19 mouse cellular contexts compared by ENCODE assay signal in the genomic region with DNA sequence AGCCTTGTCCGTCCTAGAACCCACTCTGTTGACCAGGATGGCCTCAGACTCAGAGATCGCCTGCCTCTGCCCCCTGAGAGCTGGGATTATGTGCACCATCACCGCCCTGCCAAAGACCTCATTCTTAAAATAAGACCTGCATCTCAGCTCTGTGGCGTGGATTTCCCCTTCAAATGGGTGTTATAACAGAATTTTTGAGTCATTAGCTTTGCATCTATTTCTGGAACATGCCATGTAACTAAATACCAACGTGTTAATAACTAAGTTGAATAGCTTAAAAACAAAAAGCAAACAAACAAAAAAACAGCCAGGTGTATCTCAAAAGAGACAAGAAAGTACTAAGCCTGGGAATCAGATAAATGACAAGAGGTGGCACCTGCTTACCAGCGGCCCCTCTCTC. TPM values are rescaled to one million over a fixed set of nuclear protein-coding genes. Genes with fewer than 3 reads are reported as not detected.
"Had no signal": no experiment of that assay in that cellular context is flagged by ENCODE, and none has a peak within 500 bp of the region (broad histone marks: within the 10 kb centered on the region; RNA-seq: fewer than 3 reads in every experiment).

No protein-coding gene starts in this region.

- DNase-seq: retina, postnatal 1 day; right cerebral cortex, adult 18-20 months; right cerebral cortex, postnatal 14 days; right cerebral cortex, postnatal 25 days; right cerebral cortex, postnatal 4 days; spleen, adult 18-20 months; thymus, adult 18-20 months; thymus, adult 2 months; thymus, postnatal 14 days; thymus, postnatal 25 days; thymus, postnatal 36 days; thymus, postnatal 4 days had no signal

- H3K4me2 ChIP-seq: neural tube, embryonic 13.5 days; neural tube, embryonic 15.5 days; stomach, embryonic 15.5 days had no signal

- H3K36me3 ChIP-seq: neural tube, embryonic 13.5 days; neural tube, embryonic 15.5 days; stomach, embryonic 15.5 days had no signal

- H3K27ac ChIP-seq: neural tube, embryonic 13.5 days; neural tube, embryonic 15.5 days; stomach, embryonic 15.5 days; stomach, postnatal 0 days had no signal

- H3K9me3 ChIP-seq: neural tube, embryonic 13.5 days; neural tube, embryonic 15.5 days; stomach, embryonic 15.5 days had no signal

- H3K9ac ChIP-seq: neural tube, embryonic 13.5 days; neural tube, embryonic 15.5 days; stomach, embryonic 15.5 days had no signal

- H3K27me3 ChIP-seq: neural tube, embryonic 13.5 days; stomach, embryonic 15.5 days had no signal

- H3K4me3 ChIP-seq: neural tube, embryonic 13.5 days; neural tube, embryonic 15.5 days; stomach, embryonic 15.5 days had no signal

- H3K4me1 ChIP-seq: neural tube, embryonic 13.5 days; stomach, embryonic 15.5 days had no signal

RNA-seq across cellular contexts. Expression of a gene that starts 23.0 kb away (rescaled TPM):
- polyA plus RNA-seq: neural tube, embryonic 14.5 days; neural tube, embryonic 15.5 days; small intestine, adult 2 months; stomach, embryonic 14.5 days had no signal
